9 mouse cellular contexts compared by ENCODE assay signal in the genomic region with DNA sequence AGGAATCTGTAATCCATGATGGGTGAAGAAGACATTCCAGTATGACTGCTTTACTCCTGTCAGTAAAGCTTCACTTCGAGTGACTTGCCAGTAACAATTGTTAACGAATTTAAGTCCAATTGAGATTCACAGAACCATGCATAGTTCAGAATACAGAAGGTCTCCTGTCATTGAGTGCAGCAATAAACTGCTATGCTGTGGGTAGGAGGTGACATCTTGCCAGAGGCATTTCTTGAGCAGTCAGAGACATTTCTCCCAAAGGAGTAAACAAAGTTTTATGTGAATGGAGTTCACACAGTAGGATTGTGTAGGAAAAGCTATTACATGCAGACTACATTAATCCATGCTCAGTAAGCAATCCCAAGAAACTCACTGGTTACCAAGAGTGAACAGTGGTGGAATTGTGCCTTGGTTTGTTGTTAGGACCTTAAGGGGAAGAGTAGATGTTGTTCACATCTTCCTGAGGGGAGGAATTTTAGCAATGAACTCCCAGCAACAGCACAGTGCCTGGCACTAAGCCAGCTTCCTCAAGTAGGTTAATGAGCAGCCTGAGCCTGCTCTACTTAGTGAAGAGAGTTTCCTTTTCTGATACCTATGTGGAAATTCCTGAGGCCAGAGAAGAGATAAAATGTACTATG.
A peak's percentile ranks its signal among the peaks of the same experiment; 100 is the strongest.
DNase-seq lines count a peak whose midpoint lies in the region; ATAC-seq lines count a peak whose summit lies in the region.
"Had no signal": no experiment of that assay in that cellular context is flagged by ENCODE, and none has a peak within 500 bp of the region (broad histone marks: within the 10 kb centered on the region; RNA-seq: fewer than 3 reads in every experiment).

No protein-coding gene starts in this region.

- no peaks in the 10 kb centered on the region for H3K36me3 ChIP-seq in heart, embryonic 12.5 days
- H3K36me3 ChIP-seq in heart, embryonic 10.5 days = no peaks in the 10 kb centered on the region
- H3K36me3 ChIP-seq: liver, embryonic 13.5 days had no signal

- 72% methylated on average over 2 of the region's 2 CpGs for WGBS in heart, embryonic 12.5 days
- 82% methylated on average over 2 of the region's 2 CpGs for WGBS in heart, embryonic 10.5 days

- peaks cover 27% of the 10 kb centered on the region for H3K4me1 ChIP-seq in heart, embryonic 12.5 days (replicated peaks)
- peaks cover 10% of the 10 kb centered on the region; the same call in 1 of the 2 replicates for H3K4me1 ChIP-seq in heart, embryonic 10.5 days
- H3K4me1 ChIP-seq: liver, embryonic 13.5 days had no signal

- H3K27me3 ChIP-seq in heart, embryonic 12.5 days (replicated peaks) = no peaks in the 10 kb centered on the region
- no peaks in the 10 kb centered on the region for H3K27me3 ChIP-seq in heart, embryonic 10.5 days (ENCODE audit: insufficient read depth, poor library complexity, severe bottlenecking)
- H3K27me3 ChIP-seq: liver, embryonic 13.5 days had no signal

- peak; percentile 77 for ATAC-seq in heart, embryonic 12.5 days (ENCODE audit: insufficient number of reproducible peaks, low FRiP score)

- no peak overlapping the region for H3K4me3 ChIP-seq in heart, embryonic 12.5 days
- H3K4me3 ChIP-seq in heart, embryonic 10.5 days = no peak overlapping the region
- H3K4me3 ChIP-seq: liver, embryonic 13.5 days had no signal

- no peaks in the 10 kb centered on the region for H3K9me3 ChIP-seq in heart, embryonic 12.5 days (replicated peaks)
- no peaks in the 10 kb centered on the region for H3K9me3 ChIP-seq in heart, embryonic 10.5 days
- H3K9me3 ChIP-seq: liver, embryonic 13.5 days had no signal

- H3K4me2 ChIP-seq in heart, embryonic 12.5 days = no peak overlapping the region
- H3K4me2 ChIP-seq: liver, embryonic 13.5 days had no signal

- DNase-seq in heart, embryonic 10.5 days (ENCODE audit: low spot score) = no peak
- peak; percentile 80 for DNase-seq in retina, postnatal 1 day
- no peak for DNase-seq in retina, embryonic 14.5 days (ENCODE audit: low spot score)
- DNase-seq in kidney, postnatal 10 days = peak; percentile 44
- peak; percentile 3 for DNase-seq in yolk sac, embryonic 10.5 days (ENCODE audit: low spot score)
- DNase-seq in adrenal gland, adult 8-10 months = no peak
- DNase-seq in frontal cortex, postnatal 25 days (ENCODE audit: low spot score in 2 of 2) = no peak
- DNase-seq: liver, embryonic 13.5 days had no signal

- no peak overlapping the region for H3K9ac ChIP-seq in heart, embryonic 12.5 days
- H3K9ac ChIP-seq: liver, embryonic 13.5 days had no signal

- 0 out of 2 replicates have a peak overlapping the region, but pooled peaks have one; percentile 21 for H3K27ac ChIP-seq in heart, embryonic 12.5 days (ENCODE audit: poor library complexity, severe bottlenecking)
- no peak overlapping the region for H3K27ac ChIP-seq in heart, embryonic 10.5 days
- H3K27ac ChIP-seq: liver, embryonic 13.5 days had no signal

Comparison
In these comparisons a context has a peak if more than half of its experiments do, and no peak if none do; other contexts are left out.
1. DNase-seq: peak in retina, postnatal 1 day (single experiment), kidney, postnatal 10 days (single experiment) and yolk sac, embryonic 10.5 days (single experiment); none in heart, embryonic 10.5 days (single experiment), retina, embryonic 14.5 days (single experiment), adrenal gland, adult 8-10 months (single experiment) and frontal cortex, postnatal 25 days (0 of 2).